9 mouse cellular contexts compared by ENCODE assay signal in genomic region chr5:108677605-108678295, GRCm38 (mm10). TPM values are rescaled to one million over a fixed set of nuclear protein-coding genes. Genes with fewer than 3 reads are reported as not detected.
DNase-seq lines count a peak whose midpoint lies in the region; ATAC-seq lines count a peak whose summit lies in the region.
"Had no signal": no experiment of that assay in that cellular context is flagged by ENCODE, and none has a peak within 500 bp of the region (broad histone marks: within the 10 kb centered on the region; RNA-seq: fewer than 3 reads in every experiment).

No protein-coding gene starts in this region.

- no peaks in the 10 kb centered on the region for H3K9me3 ChIP-seq in embryonic facial prominence, embryonic 14.5 days (ENCODE audit: control insufficient read depth, low read length)
- no peaks in the 10 kb centered on the region for H3K9me3 ChIP-seq in lung, embryonic 15.5 days

- H3K9ac ChIP-seq in embryonic facial prominence, embryonic 14.5 days (ENCODE audit: low read depth, low read length): peak overlapping the region; percentile 63
- peak overlapping the region; percentile 14 for H3K9ac ChIP-seq in lung, embryonic 15.5 days

- peak; percentile 86 for ATAC-seq in embryonic facial prominence, embryonic 14.5 days (ENCODE audit: low read depth)
- ATAC-seq in lung, embryonic 15.5 days (ENCODE audit: borderline replicate concordance, extremely low read depth, low FRiP score, low TSS enrichment): peak; percentile 78

- H3K36me3 ChIP-seq in embryonic facial prominence, embryonic 14.5 days (ENCODE audit: control insufficient read depth, insufficient read depth, low read length): 0 out of 2 replicates have a peak, but pooled peaks cover 2% of the 10 kb centered on the region
- H3K36me3 ChIP-seq in lung, embryonic 15.5 days: no peaks in the 10 kb centered on the region

- DNase-seq in thymus, postnatal 4 days: peak; percentile 32
- DNase-seq in thymus, postnatal 25 days: no peak
- DNase-seq in embryonic facial prominence, embryonic 14.5 days (ENCODE audit: low spot score): peak; percentile 92
- peak; percentile 20 for DNase-seq in heart, postnatal 25 days (ENCODE audit: low spot score)
- DNase-seq in layer of hippocampus, adult 9-10 months (ENCODE audit: low spot score): peak; percentile 55
- peak; percentile 84 for DNase-seq in right cerebral cortex, postnatal 14 days
- no peak for DNase-seq in spleen, postnatal 14 days (ENCODE audit: low spot score in 2 of 2)

- H3K27ac ChIP-seq in embryonic facial prominence, embryonic 14.5 days (replicated peaks; ENCODE audit: low read depth, low read length): peak overlapping the region; percentile 83
- H3K27ac ChIP-seq in lung, embryonic 15.5 days: peak overlapping the region; percentile 72

- H3K4me2 ChIP-seq in embryonic facial prominence, embryonic 14.5 days (ENCODE audit: low read depth, low read length): peak overlapping the region; percentile 64
- peak overlapping the region; percentile 56 for H3K4me2 ChIP-seq in lung, embryonic 15.5 days

- intact Hi-C loops in heart, postnatal 25 days (cut with DNase I): no loop called here

- H3K4me1 ChIP-seq in embryonic facial prominence, embryonic 14.5 days (ENCODE audit: control insufficient read depth, insufficient read depth, low read length): 0 out of 2 replicates have a peak, but pooled peaks cover 6% of the 10 kb centered on the region
- peaks cover 15% of the 10 kb centered on the region for H3K4me1 ChIP-seq in lung, embryonic 15.5 days

- H3K27me3 ChIP-seq in embryonic facial prominence, embryonic 14.5 days (replicated peaks; ENCODE audit: control insufficient read depth, insufficient read depth, low read length): no peaks in the 10 kb centered on the region
- no peaks in the 10 kb centered on the region for H3K27me3 ChIP-seq in lung, embryonic 15.5 days

- WGBS in embryonic facial prominence, embryonic 14.5 days: 5% methylated on average over 25 of the region's 25 CpGs
- WGBS in lung, embryonic 15.5 days: 3% methylated on average over 25 of the region's 25 CpGs

- H3K4me3 ChIP-seq in embryonic facial prominence, embryonic 14.5 days (ENCODE audit: low read depth, low read length): peak overlapping the region; percentile 37
- peak overlapping the region; percentile 33 for H3K4me3 ChIP-seq in lung, embryonic 15.5 days

RNA-seq across cellular contexts. Expression of gene Slc26a1, which starts 2.4 kb away (rescaled TPM):
- polyA plus RNA-seq in embryonic facial prominence, embryonic 14.5 days (2014; fragmentation: Nextera tagmentation; extraction: Ambion mirVana): 1.2 and 1.6 TPM in 2 replicates
- total RNA-seq in heart, postnatal 25 days (2021): not detected
- polyA plus RNA-seq in lung, embryonic 15.5 days (2015; fragmentation: Nextera tagmentation; extraction: Ambion mirVana): 0.39 and 0.50 TPM in 2 replicates
- polyA plus RNA-seq: small intestine, adult 2 months had no signal

RNA-seq across cellular contexts. Expression of gene Dgkq, which starts 8.3 kb away (rescaled TPM):
- 9.6 and 9.8 TPM in 2 replicates for polyA plus RNA-seq in embryonic facial prominence, embryonic 14.5 days (2014; fragmentation: Nextera tagmentation; extraction: Ambion mirVana)
- 10 to 100 TPM in 1 of 2 experiments, 1 to 10 TPM in 1; 8.4 to 10.1 TPM for total RNA-seq in heart, postnatal 25 days (2021)
- 10.7 and 11.7 TPM in 2 replicates for polyA plus RNA-seq in lung, embryonic 15.5 days (2015; fragmentation: Nextera tagmentation; extraction: Ambion mirVana)

RNA-seq across cellular contexts. Expression of gene Fgfrl1, which starts 14.4 kb away (rescaled TPM):
- 42.3 and 45.1 TPM in 2 replicates for polyA plus RNA-seq in embryonic facial prominence, embryonic 14.5 days (2014; fragmentation: Nextera tagmentation; extraction: Ambion mirVana)
- 10 to 100 TPM; 18.4 to 19.8 TPM for total RNA-seq in heart, postnatal 25 days (2021)
- polyA plus RNA-seq in lung, embryonic 15.5 days (2015; fragmentation: Nextera tagmentation; extraction: Ambion mirVana): 35.8 and 36.3 TPM in 2 replicates

RNA-seq across cellular contexts. Expression of gene Idua, which starts 17.6 kb away (rescaled TPM):
- polyA plus RNA-seq in embryonic facial prominence, embryonic 14.5 days (2014; fragmentation: Nextera tagmentation; extraction: Ambion mirVana): 13.6 and 14.5 TPM in 2 replicates
- 10 to 100 TPM; 18.8 to 20.3 TPM for total RNA-seq in heart, postnatal 25 days (2021)
- polyA plus RNA-seq in lung, embryonic 15.5 days (2015; fragmentation: Nextera tagmentation; extraction: Ambion mirVana): 12.1 and 14.5 TPM in 2 replicates

RNA-seq across cellular contexts. Expression of gene Tmem175, which starts 48.2 kb away (rescaled TPM):
- polyA plus RNA-seq in embryonic facial prominence, embryonic 14.5 days (2014; fragmentation: Nextera tagmentation; extraction: Ambion mirVana): 31.0 and 40.1 TPM in 2 replicates
- 1 to 10 TPM; 8.1 to 9.6 TPM for total RNA-seq in heart, postnatal 25 days (2021)
- 28.3 and 29.5 TPM in 2 replicates for polyA plus RNA-seq in lung, embryonic 15.5 days (2015; fragmentation: Nextera tagmentation; extraction: Ambion mirVana)

Comparison
In these comparisons a context has a peak if more than half of its experiments do, and no peak if none do; other contexts are left out.
1. DNase-seq: peak in thymus, postnatal 4 days (single experiment), embryonic facial prominence, embryonic 14.5 days (single experiment), heart, postnatal 25 days (single experiment), layer of hippocampus, adult 9-10 months (single experiment) and right cerebral cortex, postnatal 14 days (single experiment); none in thymus, postnatal 25 days (single experiment) and spleen, postnatal 14 days (0 of 2).